ENCODE assay signal across 8 mouse cellular contexts in the genomic region with DNA sequence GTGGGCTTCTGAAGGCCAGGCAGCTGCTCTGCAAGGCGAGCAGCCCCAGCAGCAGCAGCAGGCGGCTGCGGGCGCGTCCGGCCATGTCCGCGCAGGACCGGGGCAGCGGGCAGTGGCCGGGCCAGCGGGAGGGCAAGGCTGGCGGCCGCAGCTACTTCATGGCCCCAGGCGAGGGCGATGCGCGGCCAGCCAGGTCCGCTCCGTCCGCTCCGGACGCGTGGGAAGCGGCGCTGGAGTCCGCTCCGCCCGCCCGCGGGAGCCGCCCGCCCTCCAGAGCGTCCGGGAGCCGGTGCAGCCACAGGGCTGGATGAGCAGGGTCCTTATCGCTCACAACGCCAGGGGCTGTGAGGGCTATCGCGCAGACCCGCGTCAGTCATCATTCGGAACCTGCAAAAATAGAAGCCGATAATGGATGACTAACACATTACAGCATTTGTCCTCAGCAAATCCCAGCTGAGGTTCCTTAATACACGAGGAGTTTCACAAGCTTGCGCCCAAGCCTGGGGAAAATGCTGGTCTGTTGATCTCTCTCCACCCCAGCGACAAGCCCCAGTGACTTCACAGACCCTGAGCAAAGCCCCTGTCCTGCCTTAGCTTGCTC.
A peak's percentile ranks its signal among the peaks of the same experiment; 100 is the strongest.
DNase-seq lines count a peak whose midpoint lies in the region; ATAC-seq and TF ChIP-seq lines count a peak whose summit lies in the region.

No protein-coding gene starts in this region.

- peak overlapping the region; percentile 35 for H3K4me3 ChIP-seq in C2C12 (ENCODE audit: insufficient read depth, poor library complexity, severe bottlenecking)
- H3K4me3 ChIP-seq in bone marrow macrophage, adult 2 months (ENCODE audit: insufficient read depth, low read length) = peak overlapping the region; percentile 86
- H3K4me3 ChIP-seq in embryonic facial prominence, embryonic 15.5 days (replicated peaks) = peak overlapping the region; percentile 68
- peak overlapping the region; percentile 78 for H3K4me3 ChIP-seq in heart, embryonic 10.5 days
- H3K4me3 ChIP-seq in kidney, embryonic 15.5 days (replicated peaks) = peak overlapping the region; percentile 70
- peak overlapping the region; percentile 56 for H3K4me3 ChIP-seq in liver, embryonic 13.5 days (replicated peaks)
- peak overlapping the region; percentile 62 for H3K4me3 ChIP-seq in neural tube, embryonic 11.5 days (ENCODE audit: low read depth, low read length)

- DNase-seq in heart, embryonic 10.5 days (ENCODE audit: low spot score) = peak; percentile 94
- peak; percentile 11 for DNase-seq in liver, embryonic 13.5 days
- peak; percentile 79 for DNase-seq in neural tube, embryonic 11.5 days (ENCODE audit: low spot score)
- DNase-seq in urinary bladder, adult 2 months (ENCODE audit: low spot score) = peak; percentile 72

- 0 out of 2 replicates have a peak overlapping the region, but pooled peaks have one; percentile 28 for H3K27ac ChIP-seq in bone marrow macrophage, adult 2 months (ENCODE audit: insufficient read depth, low read depth, low read length)
- H3K27ac ChIP-seq in embryonic facial prominence, embryonic 15.5 days (replicated peaks) = peak overlapping the region; percentile 63
- H3K27ac ChIP-seq in heart, embryonic 10.5 days = peak overlapping the region; percentile 97
- H3K27ac ChIP-seq in kidney, embryonic 15.5 days = peak overlapping the region; percentile 83
- peak overlapping the region; percentile 69 for H3K27ac ChIP-seq in liver, embryonic 13.5 days
- H3K27ac ChIP-seq in neural tube, embryonic 11.5 days (ENCODE audit: low read depth, low read length) = peak overlapping the region; percentile 75

- H3K79me3 ChIP-seq in C2C12 (ENCODE audit: low read depth) = no peaks in the 10 kb centered on the region

- H3K79me2 ChIP-seq in C2C12 (ENCODE audit: control insufficient read depth, insufficient read depth) = no peaks in the 10 kb centered on the region

- peak; percentile 86 for ATAC-seq in embryonic facial prominence, embryonic 15.5 days (ENCODE audit: insufficient number of reproducible peaks, low FRiP score, low TSS enrichment, low read depth)
- ATAC-seq in kidney, embryonic 15.5 days (replicated peaks; ENCODE audit: low FRiP score) = peak; percentile 96
- ATAC-seq in liver, embryonic 13.5 days (ENCODE audit: low read depth) = peak; percentile 86
- peak; percentile 87 for ATAC-seq in neural tube, embryonic 11.5 days (ENCODE audit: insufficient read depth, low FRiP score, low TSS enrichment)

- peak overlapping the region; percentile 64 for H3ac ChIP-seq in C2C12 (ENCODE audit: control insufficient read depth, insufficient read length, low read depth)

- TF ChIP-seq CTCF in C2C12 (IDR thresholded peaks at IDR 0.05; ENCODE audit: control insufficient read depth, insufficient read depth, insufficient read length) = peak; percentile 85
- no peak for TF ChIP-seq CTCF in bone marrow macrophage, adult 2 months (IDR thresholded peaks at IDR 0.05; ENCODE audit: low read depth, low read length)

- TF ChIP-seq POLR2A in bone marrow macrophage, adult 2 months (IDR thresholded peaks at IDR 0.05; ENCODE audit: borderline replicate concordance, low read depth, low read length) = no peak

- H3K9me3 ChIP-seq in embryonic facial prominence, embryonic 15.5 days (replicated peaks) = no peaks in the 10 kb centered on the region
- no peaks in the 10 kb centered on the region for H3K9me3 ChIP-seq in heart, embryonic 10.5 days
- H3K9me3 ChIP-seq in kidney, embryonic 15.5 days (replicated peaks) = no peaks in the 10 kb centered on the region
- H3K9me3 ChIP-seq in liver, embryonic 13.5 days (replicated peaks) = no peaks in the 10 kb centered on the region
- H3K9me3 ChIP-seq in neural tube, embryonic 11.5 days (ENCODE audit: control insufficient read depth, low read length) = no peaks in the 10 kb centered on the region

- H3K27me3 ChIP-seq in C2C12 (ENCODE audit: control insufficient read depth, insufficient read depth, insufficient read length) = no peaks in the 10 kb centered on the region
- H3K27me3 ChIP-seq in embryonic facial prominence, embryonic 15.5 days = no peaks in the 10 kb centered on the region
- no peaks in the 10 kb centered on the region for H3K27me3 ChIP-seq in heart, embryonic 10.5 days (ENCODE audit: insufficient read depth, poor library complexity, severe bottlenecking)
- H3K27me3 ChIP-seq in kidney, embryonic 15.5 days = no peaks in the 10 kb centered on the region
- H3K27me3 ChIP-seq in liver, embryonic 13.5 days = peaks cover 10% of the 10 kb centered on the region; the same call in 1 of the 2 replicates
- H3K27me3 ChIP-seq in neural tube, embryonic 11.5 days (ENCODE audit: control insufficient read depth, insufficient read depth, low read length) = no peaks in the 10 kb centered on the region

- H3K36me3 ChIP-seq in C2C12 (ENCODE audit: control insufficient read depth, insufficient read depth) = no peaks in the 10 kb centered on the region
- no peaks in the 10 kb centered on the region for H3K36me3 ChIP-seq in embryonic facial prominence, embryonic 15.5 days
- peaks cover 11% of the 10 kb centered on the region for H3K36me3 ChIP-seq in heart, embryonic 10.5 days
- no peaks in the 10 kb centered on the region for H3K36me3 ChIP-seq in kidney, embryonic 15.5 days
- no peaks in the 10 kb centered on the region for H3K36me3 ChIP-seq in liver, embryonic 13.5 days
- no peaks in the 10 kb centered on the region for H3K36me3 ChIP-seq in neural tube, embryonic 11.5 days (ENCODE audit: control insufficient read depth, insufficient read depth, low read length)

- H3K4me2 ChIP-seq in embryonic facial prominence, embryonic 15.5 days (replicated peaks) = peak overlapping the region; percentile 76
- H3K4me2 ChIP-seq in kidney, embryonic 15.5 days = peak overlapping the region; percentile 87
- H3K4me2 ChIP-seq in liver, embryonic 13.5 days = peak overlapping the region; percentile 73
- H3K4me2 ChIP-seq in neural tube, embryonic 11.5 days (ENCODE audit: low read depth) = peak overlapping the region; percentile 78

- under 1% methylated on average over 47 of the region's 47 CpGs for WGBS in embryonic facial prominence, embryonic 15.5 days
- under 1% methylated on average over 47 of the region's 47 CpGs for WGBS in heart, embryonic 10.5 days
- under 1% methylated on average over 47 of the region's 47 CpGs for WGBS in kidney, embryonic 15.5 days
- WGBS in liver, embryonic 13.5 days (ENCODE audit: insufficient replicate concordance) = under 1% methylated on average over 47 of the region's 47 CpGs
- WGBS in neural tube, embryonic 11.5 days = under 1% methylated on average over 44 of the region's 47 CpGs

- peaks cover 9% of the 10 kb centered on the region for H3K4me1 ChIP-seq in bone marrow macrophage, adult 2 months (ENCODE audit: control insufficient read depth, insufficient read depth, low read length)
- no peaks in the 10 kb centered on the region for H3K4me1 ChIP-seq in embryonic facial prominence, embryonic 15.5 days
- peaks cover 11% of the 10 kb centered on the region for H3K4me1 ChIP-seq in heart, embryonic 10.5 days
- peaks cover 4% of the 10 kb centered on the region; the same call in 1 of the 2 replicates for H3K4me1 ChIP-seq in kidney, embryonic 15.5 days
- H3K4me1 ChIP-seq in liver, embryonic 13.5 days (replicated peaks) = 0 out of 2 replicates have a peak, but pooled peaks cover 4% of the 10 kb centered on the region
- H3K4me1 ChIP-seq in neural tube, embryonic 11.5 days (ENCODE audit: control insufficient read depth, insufficient read depth, low read length) = no peaks in the 10 kb centered on the region

- H3K9ac ChIP-seq in embryonic facial prominence, embryonic 15.5 days = peak overlapping the region; percentile 59
- peak overlapping the region; percentile 68 for H3K9ac ChIP-seq in kidney, embryonic 15.5 days
- H3K9ac ChIP-seq in liver, embryonic 13.5 days = peak overlapping the region; percentile 61
- H3K9ac ChIP-seq in neural tube, embryonic 11.5 days (ENCODE audit: low read length) = peak overlapping the region; percentile 81

TF ChIP-seq in C2C12, 6 proteins besides CTCF, POLR2A, EP300 and RAD21:
- no peak for TF ChIP-seq MYOD1 (IDR thresholded peaks at IDR 0.05; ENCODE audit: control insufficient read depth, insufficient read length, low read depth)
- no peak for TF ChIP-seq MAX (IDR thresholded peaks at IDR 0.05)
- TF ChIP-seq CEBPB (IDR thresholded peaks at IDR 0.05; ENCODE audit: low read depth) = peak; percentile 28
- no peak for TF ChIP-seq MYOG (IDR thresholded peaks at IDR 0.05; ENCODE audit: control insufficient read depth, extremely low read depth, insufficient read length)
- no peak for TF ChIP-seq FOSL1 (IDR thresholded peaks at IDR 0.05; ENCODE audit: insufficient read depth, low read length, poor library complexity, severe bottlenecking)
- TF ChIP-seq USF1 (IDR thresholded peaks at IDR 0.05; ENCODE audit: low read depth) = no peak
TF ChIP-seq in C2C12: peak in this region for 1.

Comparison
In these comparisons a context has a peak if more than half of its experiments do, and no peak if none do; other contexts are left out.
1. Peak in every context shown above with its lines: DNase-seq, ATAC-seq, H3K4me3 ChIP-seq and H3K27ac ChIP-seq.
2. H3K4me3 ChIP-seq: peak in every context shown above with its lines; median percentile 86 in bone marrow macrophage, adult 2 months; 78 in heart, embryonic 10.5 days; 70 in kidney, embryonic 15.5 days; 68 in embryonic facial prominence, embryonic 15.5 days; 62 in neural tube, embryonic 11.5 days; 56 in liver, embryonic 13.5 days; 35 in C2C12.
3. H3K27ac ChIP-seq: peak in every context shown above with its lines; median percentile 97 in heart, embryonic 10.5 days; 83 in kidney, embryonic 15.5 days; 75 in neural tube, embryonic 11.5 days; 69 in liver, embryonic 13.5 days; 63 in embryonic facial prominence, embryonic 15.5 days; 28 in bone marrow macrophage, adult 2 months.
4. DNase-seq: peak in every context shown above with its lines; median percentile 94 in heart, embryonic 10.5 days; 79 in neural tube, embryonic 11.5 days; 72 in urinary bladder, adult 2 months; 11 in liver, embryonic 13.5 days.